Mouse (Mus musculus) cortical plate, adult 2 months (tissue): Measurements from ENCODE around the gene Ccdc160.

Source experiments
- CTCF ChIP-seq: fragments of 200-500 bp; IDR thresholded peaks from 2 replicates; pipeline ENCODE4 v1.5.1; 2011; ENCODE audit warnings: mild to moderate bottlenecking, control low read depth, low read length; ENCODE audit not compliant: insufficient read depth; ENCODE audit errors: extremely low read depth
- POLR2A ChIP-seq: fragments of 200-500 bp; IDR thresholded peaks from 2 replicates; pipeline ENCODE4 v1.6.1; 2011; ENCODE audit warnings: mild to moderate bottlenecking, low read length, control low read depth; ENCODE audit not compliant: insufficient read depth; ENCODE audit errors: extremely low read depth

DNA sequence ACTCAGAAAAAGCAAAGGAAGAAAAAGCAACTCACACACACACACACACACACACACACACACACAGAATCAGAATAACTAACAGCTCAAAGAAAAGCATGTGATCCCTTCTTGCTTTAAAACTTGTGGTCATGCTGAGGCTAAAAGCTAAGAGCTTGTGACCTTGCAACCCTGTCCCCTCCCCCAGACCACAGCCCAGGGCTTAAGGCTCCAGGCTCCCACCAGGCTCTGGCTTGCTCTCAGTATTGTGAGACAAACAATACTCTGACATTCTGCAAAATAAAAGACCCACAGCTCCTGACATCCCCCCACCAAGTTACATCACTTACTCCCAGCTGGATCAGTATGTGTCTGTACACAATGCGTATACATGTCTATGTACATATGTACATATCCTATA lies 44.2 kb upstream of the Ccdc160 start:
- no peak for TF ChIP-seq CTCF
- TF ChIP-seq POLR2A, result no peak
